Mouse (Mus musculus) kidney, postnatal 0 days (tissue): ENCODE data around the gene Ubxn2a. TPM values are rescaled to one million over a fixed set of nuclear protein-coding genes. Genes with fewer than 3 reads are reported as not detected.
"Not testable (repeated sequence)": the region's sequence is repeated elsewhere in the genome, so short reads cannot be mapped to it uniquely, and the experiment has no call there.

ENCODE experiments used
- ATAC-seq: fragments of 200-750 bp; cut with Nextera tagmentation; replicated peaks from 2 replicates; pipeline ENCODE4 v1.8.0; 2017; ENCODE audit warnings: low read depth, moderate number of reproducible peaks, moderate TSS enrichment, moderate library complexity; ENCODE audit not compliant: low FRiP score
- DNase-seq: peaks from one replicate; pipeline ENCODE4 v3.0.0-alpha.2; 2016; ENCODE audit warnings: low spot score
- H3K27ac ChIP-seq: fragments of 300-500 bp; sonication (generic); 2 replicates; pipeline ENCODE4 v1.5.1; 2014; ENCODE audit warnings: mild to moderate bottlenecking
- H3K27me3 ChIP-seq: fragments of 300-500 bp; sonication (generic); 2 replicates; pipeline ENCODE4 v1.6.1; 2014; ENCODE audit warnings: low read length, mixed read lengths; ENCODE audit not compliant: insufficient read depth
- H3K36me3 ChIP-seq: fragments of 300-500 bp; sonication (generic); 2 replicates; pipeline ENCODE4 v1.6.1; 2014; ENCODE audit warnings: low read length, mixed read lengths; ENCODE audit not compliant: insufficient read depth
- H3K4me1 ChIP-seq: fragments of 300-500 bp; sonication (generic); replicated peaks from 2 replicates; pipeline ENCODE4 v1.6.1; 2014; ENCODE audit warnings: antibody characterized with exemption, low read length, mixed read lengths; ENCODE audit not compliant: insufficient read depth
- H3K4me2 ChIP-seq: fragments of 300-500 bp; sonication (generic); 2 replicates; pipeline ENCODE4 v1.6.1; 2014; ENCODE audit warnings: mild to moderate bottlenecking, low read length, moderate library complexity, mixed read lengths
- H3K4me3 ChIP-seq: fragments of 300-500 bp; sonication (generic); replicated peaks from 2 replicates; pipeline ENCODE4 v1.5.1; 2014; ENCODE audit warnings: low read depth, low read length
- H3K9ac ChIP-seq: fragments of 300-500 bp; sonication (generic); 2 replicates; pipeline ENCODE4 v1.6.1; 2014; ENCODE audit warnings: low read depth, low read length
- H3K9me3 ChIP-seq: fragments of 300-500 bp; sonication (generic); replicated peaks from 2 replicates; pipeline ENCODE4 v1.6.1; 2016; ENCODE audit warnings: low read length, inconsistent platforms, mixed read lengths
- CTCF ChIP-seq: IDR thresholded peaks from 2 replicates; pipeline ENCODE4 v1.5.1; 2016; ENCODE audit warnings: antibody characterized with exemption, low read depth, mild to moderate bottlenecking, moderate library complexity
- WGBS: fragments of 180-500 bp; shearing (Covaris S2); extraction: QIAGEN DNeasy Blood & Tissue Kit; methylation state at CpG from one replicate; pipeline ENCODE4 v1.1.7; 2014; 5-methylcytosine and 5-hydroxymethylcytosine counted together
- polyA plus RNA-seq: library from polyadenylated mRNA; unstranded; fragments of >200 nt; fragmentation: Nextera tagmentation; extraction: Ambion mirVana; gene quantifications from 2 replicates; pipeline ENCODE4 v1.2.1, GENCODE M21; 2015

The Ubxn2a gene
- polyA plus RNA-seq, 1 experiment from 2014 or later = 30.2 TPM

DNA sequence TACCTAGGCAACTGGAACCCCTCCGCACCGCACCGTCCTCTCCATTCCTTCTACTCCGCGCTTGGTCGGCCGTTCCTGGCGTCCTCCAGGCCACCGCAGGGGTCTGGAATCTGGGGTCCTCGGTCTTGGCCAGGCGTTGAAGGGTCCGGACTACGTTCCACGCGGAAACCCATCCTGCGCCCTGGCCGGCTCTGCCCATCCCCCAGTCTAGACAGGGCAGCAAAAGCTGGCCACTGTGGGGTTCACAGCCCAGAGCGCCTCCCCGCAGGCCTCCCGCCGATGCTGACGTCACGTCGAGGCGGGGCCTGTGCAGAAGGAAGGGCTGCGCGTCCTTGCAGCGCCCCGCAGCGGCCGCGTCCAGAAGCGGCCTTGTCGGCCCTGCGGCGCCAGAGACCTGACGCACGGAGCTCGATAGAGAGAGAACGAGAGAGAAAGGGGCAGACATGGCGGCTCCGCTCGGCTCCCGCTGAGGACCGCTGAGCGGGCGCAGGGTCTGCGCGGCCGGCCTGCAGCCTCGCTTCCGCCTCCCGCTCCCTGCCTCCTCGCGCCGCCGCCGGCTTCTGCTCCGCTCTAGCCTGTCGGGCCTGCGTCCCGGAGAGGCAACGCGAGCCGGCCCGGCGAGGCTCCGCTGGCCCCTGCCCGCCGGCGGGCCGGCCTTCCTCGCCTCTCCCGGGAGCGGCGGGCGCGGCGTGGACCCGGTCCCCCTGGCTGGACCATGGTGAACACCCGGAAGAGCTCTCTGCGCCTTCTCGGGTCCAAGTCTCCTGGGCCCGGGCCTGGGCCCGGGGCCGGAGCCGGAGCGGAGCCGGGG lies 9.7 kb upstream of the Ubxn2a start, which contains the start of gene Atad2b:
Atad2b (plus strand) TSS at position 360 of the 811 bp plus-strand sequence.
- Histone ChIP-seq H3K9ac (peak within 1 kb of the TSS; percentile 99), H3K36me3 (no peaks in the 10 kb centered on the region), H3K27ac (peak within 1 kb of the TSS; percentile 96), H3K4me3 (peak within 1 kb of the TSS; percentile 100), H3K4me1 (peaks cover 9% of the 10 kb centered on the region; the same call in 1 of the 2 replicates), H3K27me3 (no peaks in the 10 kb centered on the region), H3K9me3 (no peaks in the 10 kb centered on the region), H3K4me2 (peak within 1 kb of the TSS; percentile 72)
- ATAC-seq (peak; percentile 98), DNase-seq (peak; percentile 95)
- under 1% methylated on average over 82 of the region's 89 CpGs for WGBS
- peak; percentile 99 for TF ChIP-seq CTCF

DNA sequence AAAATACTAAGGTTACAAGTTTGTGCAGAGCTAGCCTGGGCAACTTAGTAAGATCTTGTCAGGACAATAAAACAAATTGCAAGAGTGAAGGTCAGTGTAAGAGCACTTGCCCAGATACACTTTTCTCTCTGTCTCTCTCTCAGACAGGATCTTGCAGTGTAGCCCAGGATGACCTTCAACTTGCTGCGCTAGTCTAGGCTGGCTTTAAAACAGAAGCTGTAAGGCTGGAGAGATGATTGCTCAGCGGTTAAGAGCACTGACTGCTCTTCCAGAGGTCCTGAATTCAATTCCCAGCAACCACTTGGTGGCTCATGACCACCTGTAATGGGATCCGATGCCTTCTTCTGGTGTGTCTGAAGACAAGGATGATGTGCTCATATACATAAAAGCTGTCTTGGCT lies 7.4 kb upstream of the Ubxn2a start:
- H3K27me3 ChIP-seq = no peaks in the 10 kb centered on the region
- H3K27ac ChIP-seq = no peak overlapping the region
- DNase-seq = no peak
- H3K9me3 ChIP-seq = no peaks in the 10 kb centered on the region
- H3K4me2 ChIP-seq = no peak overlapping the region
- no peak for ATAC-seq
- H3K4me3 ChIP-seq = no peak overlapping the region
- no peak for TF ChIP-seq CTCF
- H3K36me3 ChIP-seq = no peaks in the 10 kb centered on the region
- H3K4me1 ChIP-seq = peaks cover 8% of the 10 kb centered on the region; the same call in 1 of the 2 replicates
- no peak overlapping the region for H3K9ac ChIP-seq
- WGBS = 86% methylated on average over 3 of the region's 3 CpGs

DNA sequence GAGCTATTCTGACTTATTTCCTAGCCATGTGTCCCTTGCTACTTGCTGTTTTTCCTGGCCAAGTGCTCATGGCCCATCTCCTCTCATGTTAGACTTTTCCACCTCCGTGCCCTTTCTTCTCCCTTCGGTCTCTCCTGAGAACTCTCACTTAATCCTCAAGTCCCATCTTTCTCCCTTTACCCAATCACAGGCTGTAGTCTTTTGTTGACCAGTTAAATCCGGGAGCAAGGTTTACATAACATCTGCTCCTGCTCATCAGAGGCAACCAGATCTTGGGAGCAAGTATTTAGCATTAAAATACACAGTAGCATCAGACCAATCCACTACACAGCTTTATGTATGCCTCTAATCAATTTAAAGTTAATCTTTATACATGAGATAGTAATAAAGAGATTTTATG lies 6.9 kb upstream of the Ubxn2a start:
- no peak for DNase-seq
- H3K36me3 ChIP-seq = no peaks in the 10 kb centered on the region
- WGBS = 72% methylated on average over 3 of the region's 3 CpGs

DNA sequence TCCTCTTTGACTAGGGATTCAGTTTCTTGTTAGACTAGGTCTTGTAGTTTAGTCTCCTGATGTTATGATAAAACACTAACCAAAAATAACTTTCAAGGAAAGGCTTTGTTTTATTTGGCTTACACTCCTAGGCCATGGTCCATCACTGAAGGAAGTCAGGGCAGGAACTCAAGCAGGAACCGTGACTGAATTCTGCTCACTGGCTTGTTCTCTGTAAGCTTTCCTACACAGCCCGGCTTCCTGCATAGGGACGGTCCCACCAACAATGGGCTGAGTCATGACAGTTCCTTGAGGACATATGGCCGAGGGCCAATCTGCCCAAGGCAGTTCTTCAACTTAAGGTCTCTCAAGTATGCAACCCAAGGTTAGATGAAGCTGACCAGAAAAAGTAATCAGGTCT lies 4.2 kb upstream of the Ubxn2a start:
- H3K4me1 ChIP-seq = no peaks in the 10 kb centered on the region
- no peak overlapping the region for H3K4me2 ChIP-seq
- H3K4me3 ChIP-seq = no peak overlapping the region
- 77% methylated on average over 4 of the region's 4 CpGs for WGBS
- H3K9ac ChIP-seq = no peak overlapping the region
- no peaks in the 10 kb centered on the region for H3K27me3 ChIP-seq
- H3K9me3 ChIP-seq = no peaks in the 10 kb centered on the region
- ATAC-seq = no peak
- H3K36me3 ChIP-seq = no peaks in the 10 kb centered on the region
- DNase-seq = no peak
- H3K27ac ChIP-seq = no peak overlapping the region
- TF ChIP-seq CTCF = no peak

More for the DNA sequence above, 6.9 kb upstream of the Ubxn2a start:
- no peak for TF ChIP-seq CTCF
- no peak overlapping the region for H3K4me3 ChIP-seq
- H3K4me1 ChIP-seq = peaks cover 4% of the 10 kb centered on the region; the same call in 1 of the 2 replicates
- H3K27ac ChIP-seq = no peak overlapping the region
- no peak overlapping the region for H3K4me2 ChIP-seq
- no peak for ATAC-seq
- H3K9ac ChIP-seq = no peak overlapping the region
- no peaks in the 10 kb centered on the region for H3K9me3 ChIP-seq
- no peaks in the 10 kb centered on the region for H3K27me3 ChIP-seq

DNA sequence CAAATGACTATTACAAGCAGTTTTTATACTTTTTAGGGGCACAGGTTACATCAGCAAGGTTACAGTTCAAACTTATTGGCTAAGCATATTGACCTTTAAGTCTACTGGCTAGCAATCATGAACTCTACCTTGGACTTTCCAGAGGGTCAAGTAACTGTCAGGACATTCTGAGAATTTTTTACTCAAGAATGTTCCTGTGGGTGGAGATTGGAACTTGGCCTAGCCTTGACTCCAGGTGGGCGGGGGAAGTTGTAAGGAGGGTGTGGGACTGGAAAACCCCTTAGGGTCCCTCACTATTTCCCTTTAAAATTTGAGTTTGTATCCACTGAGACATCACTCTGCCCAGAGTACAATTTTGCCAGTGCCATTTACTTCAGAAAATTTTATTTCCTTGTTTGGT lies 3.0 kb upstream of the Ubxn2a start:
- not testable (repeated sequence) for H3K36me3 ChIP-seq, ATAC-seq, H3K27me3 ChIP-seq, H3K4me3 ChIP-seq, H3K4me2 ChIP-seq, DNase-seq, H3K9me3 ChIP-seq, H3K27ac ChIP-seq, H3K9ac ChIP-seq, H3K4me1 ChIP-seq
- WGBS = 84% methylated on average over 1 of the region's 1 CpGs

DNA sequence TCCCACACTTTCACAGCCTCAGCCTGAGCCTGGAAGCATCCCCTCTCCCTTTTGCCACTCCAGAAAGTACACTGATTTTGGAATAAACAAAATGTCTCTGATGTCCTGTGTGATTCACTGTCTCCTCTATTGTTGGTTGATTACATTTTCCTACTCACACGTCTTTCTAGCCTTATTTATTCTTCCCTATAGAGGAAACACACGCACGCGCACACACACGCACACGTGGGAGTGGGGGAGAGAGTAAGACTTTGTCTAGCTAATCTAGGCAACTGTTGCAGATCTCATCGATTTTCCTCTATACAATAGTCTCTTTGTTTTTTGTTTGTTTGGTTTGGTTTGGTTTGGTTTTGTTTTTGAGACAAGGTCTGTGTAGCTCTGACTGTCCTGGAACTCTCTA lies 886 bp upstream of the Ubxn2a start:
- no peaks in the 10 kb centered on the region for H3K9me3 ChIP-seq
- WGBS = 91% methylated on average over 7 of the region's 7 CpGs
- ATAC-seq (no peak), DNase-seq (no peak)
- no peak overlapping the region for H3K4me2 ChIP-seq
- H3K27me3 ChIP-seq = no peaks in the 10 kb centered on the region
- no peak for TF ChIP-seq CTCF
- H3K27ac ChIP-seq = no peak overlapping the region
- no peaks in the 10 kb centered on the region for H3K36me3 ChIP-seq
- no peaks in the 10 kb centered on the region for H3K4me1 ChIP-seq
- H3K4me3 ChIP-seq = no peak overlapping the region
- H3K9ac ChIP-seq = no peak overlapping the region
